Mouse (Mus musculus): ENCODE results near the gene Snd1. TPM values are rescaled to one million over a fixed set of nuclear protein-coding genes. Genes with fewer than 3 reads are reported as not detected.
A peak's percentile ranks its signal among the peaks of the same experiment; 100 is the strongest.

The Snd1 gene
- polyA plus RNA-seq, 1 experiment from 2014 or later: 64.8 TPM

DNA sequence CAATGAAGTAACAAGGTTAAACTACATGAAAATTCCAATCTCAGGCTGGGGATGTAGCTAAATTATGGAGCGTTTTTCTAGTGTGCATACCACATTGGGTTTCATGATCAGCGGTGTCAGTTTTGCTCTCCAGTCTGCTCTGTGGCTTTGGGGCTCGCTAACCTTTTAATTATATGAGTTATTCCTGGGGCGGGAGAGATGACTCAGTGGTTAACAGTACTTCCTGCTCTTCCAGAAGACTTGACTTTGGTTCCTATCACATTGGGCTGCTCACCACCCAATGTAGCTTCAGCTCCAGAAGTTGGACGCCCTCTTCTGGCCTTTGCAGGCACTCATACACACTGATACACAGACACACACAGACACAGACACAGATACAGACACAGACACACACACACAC lies 4.3 kb upstream of the Snd1 start:
- H3K4me3 ChIP-seq (ENCODE audit: inconsistent target): no peak overlapping the region
- H3K36me3 ChIP-seq (ENCODE audit: inconsistent target): no peaks in the 10 kb centered on the region
- 73% methylated on average over 5 of the region's 5 CpGs for whole genome bisulfite sequencing (ENCODE audit: missing documents)
- H3K27ac ChIP-seq: no peak overlapping the region
- no peaks in the 10 kb centered on the region for H3K79me2 ChIP-seq (ENCODE audit: inconsistent target)

GRCm38 (mm10) chr6:28471284-28472035 lies 3.5 kb upstream of the Snd1 start:
- H3K36me3 ChIP-seq (ENCODE audit: inconsistent target): no peaks in the 10 kb centered on the region
- 89% methylated on average over 8 of the region's 9 CpGs for WGBS (ENCODE audit: missing documents)
- no peak overlapping the region for H3K27ac ChIP-seq
- no peaks in the 10 kb centered on the region for H3K79me2 ChIP-seq (ENCODE audit: inconsistent target)
- no peak overlapping the region for H3K4me3 ChIP-seq (ENCODE audit: inconsistent target)

DNA sequence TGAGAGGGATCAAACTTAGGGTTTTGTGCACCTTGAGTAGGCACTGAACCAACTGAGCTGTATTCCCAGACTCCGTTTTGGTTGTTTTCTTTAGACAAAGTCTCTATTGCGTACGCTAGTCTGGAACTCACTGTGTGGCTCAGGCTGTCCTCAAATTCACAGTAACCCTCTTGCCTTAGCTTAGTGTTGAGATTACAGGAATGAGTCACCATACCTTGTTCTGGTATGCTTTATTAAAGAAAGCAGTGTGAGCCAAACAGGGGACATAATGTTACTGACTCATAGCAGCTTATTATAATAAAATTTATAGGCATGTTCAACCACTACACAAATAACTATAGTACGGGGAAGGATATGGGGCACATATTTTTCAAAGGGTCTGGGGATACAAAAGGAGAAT lies 728 bp upstream of the Snd1 start:
- no peaks in the 10 kb centered on the region for H3K79me2 ChIP-seq (ENCODE audit: inconsistent target)
- no peak overlapping the region for H3K4me3 ChIP-seq (ENCODE audit: inconsistent target)
- 97% methylated on average over 4 of the region's 4 CpGs for WGBS (ENCODE audit: missing documents)
- H3K27ac ChIP-seq: no peak overlapping the region
- H3K36me3 ChIP-seq (ENCODE audit: inconsistent target): no peaks in the 10 kb centered on the region

GRCm38 (mm10) chr6:28479865-28480751 lies 5.2 kb downstream of the Snd1 start:
- H3K27ac ChIP-seq: peak overlapping the region; percentile 48
- H3K36me3 ChIP-seq (ENCODE audit: inconsistent target): no peaks in the 10 kb centered on the region
- 0% methylated on average over 65 of the region's 68 CpGs for WGBS (ENCODE audit: missing documents)
- peaks cover 48% of the 10 kb centered on the region for H3K79me2 ChIP-seq (ENCODE audit: inconsistent target)
- peak overlapping the region; percentile 97 for H3K4me3 ChIP-seq (ENCODE audit: inconsistent target)

- Histone ChIP-seq H3K4me3 (ENCODE audit: inconsistent target) (peak overlapping the region; percentile 97), H3K79me2 (ENCODE audit: inconsistent target) (peaks cover 56% of the 10 kb centered on the region), H3K27ac (peak overlapping the region; percentile 48), H3K36me3 (ENCODE audit: inconsistent target) (no peaks in the 10 kb centered on the region)
- 7% methylated on average over 21 of the region's 21 CpGs for WGBS (ENCODE audit: missing documents)
Measured at GRCm38 (mm10) chr6:28480752-28481492, 6.0 kb downstream of the Snd1 start.

DNA sequence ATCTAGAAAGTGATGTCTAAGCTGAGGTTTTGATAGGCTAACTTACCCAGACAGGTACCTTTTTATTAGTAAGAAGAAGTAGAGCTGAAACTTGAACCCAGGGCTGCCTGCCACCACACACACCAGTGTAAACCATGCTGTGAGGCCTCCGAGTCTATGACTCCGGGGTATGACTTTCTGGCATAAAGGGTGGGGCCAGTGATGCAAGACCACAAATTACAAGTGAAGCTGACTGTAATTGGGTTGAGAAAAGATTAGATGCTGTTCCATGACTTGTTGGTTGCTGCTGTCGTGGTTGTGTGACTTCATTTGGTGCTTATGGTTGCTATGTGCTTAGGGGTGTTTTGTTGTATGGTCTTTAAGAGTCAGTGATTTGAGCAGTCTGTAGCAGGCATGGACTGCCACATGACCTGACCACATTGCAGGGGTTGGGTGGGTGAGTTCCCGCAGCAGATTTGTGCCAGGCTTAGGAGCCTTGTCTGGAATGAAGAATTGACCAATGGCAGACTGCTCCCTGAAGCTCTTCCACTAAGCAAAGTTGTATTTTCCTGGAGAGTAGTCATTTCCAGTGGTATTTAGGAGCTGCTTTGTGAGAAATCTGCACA lies 7.9 kb downstream of the Snd1 start:
- Histone ChIP-seq H3K79me2 (ENCODE audit: inconsistent target) (peaks cover 75% of the 10 kb centered on the region), H3K4me3 (ENCODE audit: inconsistent target) (no peak overlapping the region), H3K27ac (peak overlapping the region; percentile 7; the same call in 1 of the 2 replicates), H3K36me3 (ENCODE audit: inconsistent target) (no peaks in the 10 kb centered on the region)
- WGBS (ENCODE audit: missing documents): 28% methylated on average over 4 of the region's 4 CpGs

DNA sequence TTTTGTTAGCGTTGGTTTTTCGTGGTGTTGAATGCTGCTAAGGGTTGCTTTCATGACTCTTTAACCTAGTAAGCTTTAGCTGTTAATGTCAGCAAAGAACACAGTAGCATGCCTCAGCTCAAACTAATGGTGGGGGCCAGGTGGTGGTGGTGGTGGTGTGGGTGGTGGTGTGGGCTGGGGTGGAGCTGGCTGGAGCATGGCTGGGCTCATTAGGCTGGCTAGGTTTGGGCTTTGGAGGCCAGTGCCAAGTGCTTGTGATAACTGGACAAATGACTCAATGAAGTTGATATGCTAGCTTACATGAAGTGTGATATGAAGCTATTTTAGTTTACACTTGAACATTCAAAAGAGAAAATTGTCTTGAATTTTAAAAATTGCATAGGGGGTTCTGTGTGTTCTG lies 11.1 kb downstream of the Snd1 start:
- no peaks in the 10 kb centered on the region for H3K36me3 ChIP-seq (ENCODE audit: inconsistent target)
- 94% methylated on average over 2 of the region's 2 CpGs for WGBS (ENCODE audit: missing documents)
- no peak overlapping the region for H3K4me3 ChIP-seq (ENCODE audit: inconsistent target)
- H3K27ac ChIP-seq: peak overlapping the region; percentile 39
- peaks cover 95% of the 10 kb centered on the region for H3K79me2 ChIP-seq (ENCODE audit: inconsistent target)

- peak overlapping the region; percentile 39 for H3K27ac ChIP-seq
- H3K4me3 ChIP-seq (ENCODE audit: inconsistent target): peak overlapping the region; percentile 4; the same call in 1 of the 2 replicates
- H3K79me2 ChIP-seq (ENCODE audit: inconsistent target): peaks cover 94% of the 10 kb centered on the region
- WGBS (ENCODE audit: missing documents): 28% methylated on average over 2 of the region's 2 CpGs
- no peaks in the 10 kb centered on the region for H3K36me3 ChIP-seq (ENCODE audit: inconsistent target)
Measured at GRCm38 (mm10) chr6:28486471-28486870, 11.5 kb downstream of the Snd1 start.

DNA sequence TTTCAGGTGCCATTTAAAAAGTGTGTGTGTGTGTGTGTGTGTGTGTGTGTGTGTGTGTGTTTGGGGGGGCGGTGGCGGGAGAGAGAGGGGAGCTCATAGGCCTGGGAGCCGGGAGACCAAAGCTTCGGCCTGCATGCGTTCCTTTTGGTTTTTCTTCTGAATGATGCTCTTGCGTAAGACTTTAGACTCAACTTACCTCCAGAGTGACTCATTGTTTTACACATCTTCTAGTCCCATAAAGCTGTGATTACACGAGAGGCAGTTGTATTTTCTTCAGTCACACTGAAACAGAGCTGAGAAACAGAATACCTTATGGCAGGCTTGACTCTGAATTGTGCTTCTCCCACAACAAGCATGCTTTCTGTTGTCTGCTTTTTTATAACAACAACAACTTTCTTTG lies 12.0 kb downstream of the Snd1 start:
- peaks cover 94% of the 10 kb centered on the region for H3K79me2 ChIP-seq (ENCODE audit: inconsistent target)
- peak overlapping the region; percentile 39; the same call in 1 of the 2 replicates for H3K27ac ChIP-seq
- no peaks in the 10 kb centered on the region for H3K36me3 ChIP-seq (ENCODE audit: inconsistent target)
- peak overlapping the region; percentile 4; the same call in 1 of the 2 replicates for H3K4me3 ChIP-seq (ENCODE audit: inconsistent target)
- WGBS (ENCODE audit: missing documents): 27% methylated on average over 4 of the region's 7 CpGs

- Histone ChIP-seq H3K27ac (no peak overlapping the region), H3K36me3 (ENCODE audit: inconsistent target) (no peaks in the 10 kb centered on the region), H3K4me3 (ENCODE audit: inconsistent target) (no peak overlapping the region), H3K79me2 (ENCODE audit: inconsistent target) (peaks cover 94% of the 10 kb centered on the region)
- WGBS (ENCODE audit: missing documents): 91% methylated on average over 1 of the region's 1 CpGs
Measured at GRCm38 (mm10) chr6:28488204-28488851, 13.4 kb downstream of the Snd1 start.

- WGBS (ENCODE audit: missing documents): 8% methylated on average over 5 of the region's 5 CpGs
- H3K79me2 ChIP-seq (ENCODE audit: inconsistent target): peaks cover 85% of the 10 kb centered on the region
- no peaks in the 10 kb centered on the region for H3K36me3 ChIP-seq (ENCODE audit: inconsistent target)
- no peak overlapping the region for H3K4me3 ChIP-seq (ENCODE audit: inconsistent target)
- peak overlapping the region; percentile 21; the same call in 1 of the 2 replicates for H3K27ac ChIP-seq
Measured at GRCm38 (mm10) chr6:28490612-28491011, 15.7 kb downstream of the Snd1 start.

GRCm38 (mm10) chr6:28491198-28491597 lies 16.3 kb downstream of the Snd1 start:
- Histone ChIP-seq H3K4me3 (ENCODE audit: inconsistent target) (no peak overlapping the region), H3K27ac (0 out of 2 replicates have a peak overlapping the region, but pooled peaks have one; percentile 21), H3K79me2 (ENCODE audit: inconsistent target) (peaks cover 84% of the 10 kb centered on the region), H3K36me3 (ENCODE audit: inconsistent target) (no peaks in the 10 kb centered on the region)

- Histone ChIP-seq H3K27ac (no peak overlapping the region), H3K36me3 (ENCODE audit: inconsistent target) (no peaks in the 10 kb centered on the region), H3K4me3 (ENCODE audit: inconsistent target) (no peak overlapping the region), H3K79me2 (ENCODE audit: inconsistent target) (peaks cover 87% of the 10 kb centered on the region)
- 18% methylated on average over 5 of the region's 5 CpGs for WGBS (ENCODE audit: missing documents)
Measured at GRCm38 (mm10) chr6:28497837-28498236, 22.9 kb downstream of the Snd1 start.

DNA sequence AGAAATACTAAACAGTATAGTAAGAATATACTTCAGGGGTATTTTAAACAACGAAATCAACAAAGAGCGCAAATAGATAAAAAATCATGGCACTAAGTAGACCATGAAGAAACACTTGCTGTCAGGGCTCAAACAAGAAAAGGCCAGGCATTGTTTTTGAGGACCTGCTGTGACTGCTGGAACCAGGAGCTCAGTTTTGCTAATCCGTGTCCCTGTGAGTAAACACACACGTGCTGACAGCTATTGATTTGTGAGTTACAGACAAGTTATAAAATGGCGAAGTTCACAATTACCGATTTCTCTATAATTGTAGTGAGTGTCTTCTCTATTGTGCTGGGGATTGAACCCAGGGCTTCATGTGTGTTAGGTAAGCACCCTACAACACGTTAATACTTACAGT lies 27.6 kb downstream of the Snd1 start:
- Histone ChIP-seq H3K27ac (no peak overlapping the region), H3K4me3 (ENCODE audit: inconsistent target) (no peak overlapping the region), H3K36me3 (ENCODE audit: inconsistent target) (no peaks in the 10 kb centered on the region), H3K79me2 (ENCODE audit: inconsistent target) (peaks cover 99% of the 10 kb centered on the region)
- 96% methylated on average over 7 of the region's 7 CpGs for WGBS (ENCODE audit: missing documents)

Data from macrophage (primary cell).